In genomic region chr16:7187788-7188187, GRCm38 (mm10) we compare ENCODE assay signal across 9 mouse cellular contexts.
DNase-seq lines count a peak whose midpoint lies in the region; ATAC-seq and TF ChIP-seq lines count a peak whose summit lies in the region.
"Had no signal": no experiment of that assay in that cellular context is flagged by ENCODE, and none has a peak within 500 bp of the region (broad histone marks: within the 10 kb centered on the region; RNA-seq: fewer than 3 reads in every experiment).

No protein-coding gene starts in this region.

- peak; percentile 6 for DNase-seq in kidney, postnatal 0 days (ENCODE audit: low spot score)
- no peak for DNase-seq in kidney, adult 9 months
- DNase-seq in cerebellum, adult 18-20 months, result peak; percentile 69 to 76
- peak; percentile 70 for DNase-seq in forebrain, embryonic 14.5 days (ENCODE audit: low spot score)
- DNase-seq in limb, embryonic 11.5 days (ENCODE audit: low spot score), result peak; percentile 80
- DNase-seq in lung, adult 18-20 months, result no peak
- no peak for DNase-seq in left cerebral cortex, adult 18-20 months (ENCODE audit: low spot score in 2 of 2)
- DNase-seq in spleen, postnatal 14 days (ENCODE audit: low spot score in 2 of 2), result no peak

- no peaks in the 10 kb centered on the region for H3K4me1 ChIP-seq in kidney, postnatal 0 days (replicated peaks; ENCODE audit: insufficient read depth, low read length)
- peaks cover 9% of the 10 kb centered on the region; the same call in 1 of the 2 replicates for H3K4me1 ChIP-seq in forebrain, embryonic 14.5 days (ENCODE audit: control insufficient read depth, insufficient read depth, low read length)
- H3K4me1 ChIP-seq in limb, embryonic 11.5 days (ENCODE audit: control insufficient read depth, insufficient read depth, low read length), result peaks cover 7% of the 10 kb centered on the region

- WGBS in kidney, postnatal 0 days, result 34% methylated on average over 2 of the region's 2 CpGs
- 52% methylated on average over 2 of the region's 2 CpGs for WGBS in forebrain, embryonic 14.5 days
- WGBS in limb, embryonic 11.5 days, result 12% methylated on average over 2 of the region's 2 CpGs

- no peak for TF ChIP-seq CTCF in kidney, postnatal 0 days (IDR thresholded peaks at IDR 0.05; ENCODE audit: low read depth)

- no peak overlapping the region for H3K27ac ChIP-seq in kidney, postnatal 0 days
- no peak overlapping the region for H3K27ac ChIP-seq in forebrain, embryonic 14.5 days (ENCODE audit: low read depth, low read length)
- H3K27ac ChIP-seq in limb, embryonic 11.5 days (replicated peaks; ENCODE audit: low read depth, low read length), result no peak overlapping the region

- no peaks in the 10 kb centered on the region for H3K9me3 ChIP-seq in kidney, postnatal 0 days (replicated peaks; ENCODE audit: low read length)
- no peaks in the 10 kb centered on the region for H3K9me3 ChIP-seq in forebrain, embryonic 14.5 days (replicated peaks; ENCODE audit: control insufficient read depth, low read length)
- no peaks in the 10 kb centered on the region for H3K9me3 ChIP-seq in limb, embryonic 11.5 days (ENCODE audit: control insufficient read depth, low read length)

- no peak for ATAC-seq in kidney, postnatal 0 days (replicated peaks; ENCODE audit: low FRiP score, low read depth)
- peak; percentile 70 for ATAC-seq in forebrain, embryonic 14.5 days
- peak; percentile 82 for ATAC-seq in limb, embryonic 11.5 days (ENCODE audit: insufficient number of reproducible peaks, low FRiP score, low TSS enrichment, low read depth)
- ATAC-seq: lung, postnatal 0 days had no signal

- H3K9ac ChIP-seq in kidney, postnatal 0 days (ENCODE audit: low read depth, low read length), result no peak overlapping the region
- H3K9ac ChIP-seq in forebrain, embryonic 14.5 days (ENCODE audit: low read length), result no peak overlapping the region
- no peak overlapping the region for H3K9ac ChIP-seq in limb, embryonic 11.5 days (ENCODE audit: low read length)

- H3K36me3 ChIP-seq in kidney, postnatal 0 days (ENCODE audit: insufficient read depth, low read length), result no peaks in the 10 kb centered on the region
- H3K36me3 ChIP-seq in forebrain, embryonic 14.5 days (ENCODE audit: control insufficient read depth, insufficient read depth, low read length), result no peaks in the 10 kb centered on the region
- no peaks in the 10 kb centered on the region for H3K36me3 ChIP-seq in limb, embryonic 11.5 days (ENCODE audit: control insufficient read depth, insufficient read depth, low read length)

- no peaks in the 10 kb centered on the region for H3K27me3 ChIP-seq in kidney, postnatal 0 days (ENCODE audit: insufficient read depth, low read length)
- H3K27me3 ChIP-seq in forebrain, embryonic 14.5 days (replicated peaks; ENCODE audit: control insufficient read depth, insufficient read depth, low read length), result no peaks in the 10 kb centered on the region
- no peaks in the 10 kb centered on the region for H3K27me3 ChIP-seq in limb, embryonic 11.5 days (ENCODE audit: control insufficient read depth, insufficient read depth, low read length)

- no peak overlapping the region for H3K4me3 ChIP-seq in kidney, postnatal 0 days (replicated peaks; ENCODE audit: low read depth, low read length)
- H3K4me3 ChIP-seq in forebrain, embryonic 14.5 days (ENCODE audit: low read depth, low read length), result no peak overlapping the region
- H3K4me3 ChIP-seq in limb, embryonic 11.5 days (ENCODE audit: low read depth, low read length), result no peak overlapping the region

- no peak overlapping the region for H3K4me2 ChIP-seq in kidney, postnatal 0 days (ENCODE audit: low read length)
- H3K4me2 ChIP-seq in forebrain, embryonic 14.5 days (ENCODE audit: low read length), result no peak overlapping the region
- no peak overlapping the region for H3K4me2 ChIP-seq in limb, embryonic 11.5 days (ENCODE audit: low read depth, severe bottlenecking)

Comparison
In these comparisons a context has a peak if more than half of its experiments do, and no peak if none do; other contexts are left out.
1. DNase-seq: peak in kidney, postnatal 0 days (single experiment), cerebellum, adult 18-20 months (2 of 2), forebrain, embryonic 14.5 days (single experiment) and limb, embryonic 11.5 days (single experiment); none in kidney, adult 9 months (single experiment), lung, adult 18-20 months (0 of 2), left cerebral cortex, adult 18-20 months (0 of 2) and spleen, postnatal 14 days (0 of 2).